Mouse (Mus musculus) midbrain, embryonic 14.5 days (tissue): ENCODE results near the gene Bves. TPM values are rescaled to one million over a fixed set of nuclear protein-coding genes. Genes with fewer than 3 reads are reported as not detected.
"Not testable (repeated sequence)": the region's sequence is repeated elsewhere in the genome, so short reads cannot be mapped to it uniquely, and the experiment has no call there.

Experiments used
- ATAC-seq: fragments of 200-750 bp; cut with Nextera tagmentation; 2 replicates; pipeline ENCODE4 v1.8.0; 2017; ENCODE audit warnings: moderate number of reproducible peaks, moderate library complexity; ENCODE audit not compliant: low FRiP score, low TSS enrichment
- DNase-seq: peaks from one replicate; pipeline ENCODE4 v3.0.0-alpha.2; 2015
- H3K27ac ChIP-seq: fragments of 300-500 bp; sonication (generic); replicated peaks from 2 replicates; pipeline ENCODE4 v1.5.1; 2014; ENCODE audit warnings: mild to moderate bottlenecking, low read depth, low read length, moderate library complexity
- H3K27me3 ChIP-seq: fragments of 300-500 bp; sonication (generic); 2 replicates; pipeline ENCODE4 v1.6.1; 2014; ENCODE audit warnings: low read length, control low read depth, mixed read lengths; ENCODE audit not compliant: control insufficient read depth, insufficient read depth
- H3K36me3 ChIP-seq: fragments of 300-500 bp; sonication (generic); 2 replicates; pipeline ENCODE4 v1.6.1; 2014; ENCODE audit warnings: low read length, control low read depth; ENCODE audit not compliant: control insufficient read depth, insufficient read depth
- H3K4me1 ChIP-seq: fragments of 300-500 bp; sonication (generic); 2 replicates; pipeline ENCODE4 v1.6.1; 2014; ENCODE audit warnings: mild to moderate bottlenecking, antibody characterized with exemption, low read length, control low read depth; ENCODE audit not compliant: control insufficient read depth, insufficient read depth
- H3K4me2 ChIP-seq: fragments of 300-500 bp; sonication (generic); 2 replicates; pipeline ENCODE4 v1.6.1; 2014; ENCODE audit warnings: mild to moderate bottlenecking, low read length, moderate library complexity
- H3K4me3 ChIP-seq: fragments of 300-500 bp; sonication (generic); replicated peaks from 2 replicates; pipeline ENCODE4 v1.5.1; 2014; ENCODE audit warnings: low read depth, low read length
- H3K9ac ChIP-seq: fragments of 300-500 bp; sonication (generic); replicated peaks from 2 replicates; pipeline ENCODE4 v1.6.1; 2014; ENCODE audit warnings: mild to moderate bottlenecking, low read length, moderate library complexity
- H3K9me3 ChIP-seq: fragments of 300-500 bp; sonication (generic); 2 replicates; pipeline ENCODE4 v1.6.1; 2016; ENCODE audit warnings: low read length, control low read depth, mixed read lengths; ENCODE audit not compliant: control insufficient read depth
- WGBS: fragments of 180-500 bp; shearing (Covaris S2); extraction: QIAGEN DNeasy Blood & Tissue Kit; methylation state at CpG from one replicate; pipeline ENCODE4 v1.1.7; 2014; 5-methylcytosine and 5-hydroxymethylcytosine counted together
- polyA plus RNA-seq: library from polyadenylated mRNA; unstranded; fragments of >200 nt; fragmentation: Nextera tagmentation; extraction: Ambion mirVana; gene quantifications from 2 replicates; pipeline ENCODE4 v1.2.1, GENCODE M21; 2014

The Bves gene
- polyA plus RNA-seq, 1 experiment from 2014 or later, result 2.1 TPM

- no peak overlapping the region for H3K9ac ChIP-seq
- H3K27ac ChIP-seq, result no peak overlapping the region
- DNase-seq (no peak), ATAC-seq (0 out of 2 replicates have a peak, but pooled peaks have one; percentile 34)
- peak overlapping the region; percentile 89 for H3K4me2 ChIP-seq
- no peaks in the 10 kb centered on the region for H3K36me3 ChIP-seq
- peaks cover 25% of the 10 kb centered on the region; the same call in 1 of the 2 replicates for H3K27me3 ChIP-seq
- WGBS, result 26% methylated on average over 7 of the region's 7 CpGs
- peak overlapping the region; percentile 61 for H3K4me3 ChIP-seq
- H3K9me3 ChIP-seq, result no peaks in the 10 kb centered on the region
- H3K4me1 ChIP-seq, result no peaks in the 10 kb centered on the region
Measured at GRCm38 (mm10) chr10:45334925-45335324, 647 bp upstream of the Bves start.

DNA sequence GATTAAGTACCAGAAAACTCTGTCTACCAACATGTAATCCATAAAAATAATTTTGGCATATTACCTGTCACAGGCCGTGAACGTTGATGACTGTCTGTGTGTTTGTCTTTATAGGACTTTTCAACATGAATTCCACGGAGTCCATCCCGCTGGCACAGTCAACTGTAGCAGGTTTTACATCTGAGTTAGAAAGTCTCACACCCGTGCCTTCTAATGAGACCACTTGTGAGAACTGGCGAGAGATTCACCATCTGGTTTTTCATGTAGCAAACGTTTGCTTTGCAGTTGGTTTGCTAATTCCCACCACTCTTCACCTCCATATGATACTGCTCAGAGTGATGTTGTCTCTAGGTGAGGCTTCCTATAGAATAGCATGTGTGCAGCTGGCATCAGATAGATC is 3.5 kb downstream of the Bves start:
- H3K36me3 ChIP-seq, result no peaks in the 10 kb centered on the region
- no peak for DNase-seq

GRCm38 (mm10) chr10:45344381-45344780 is 8.8 kb downstream of the Bves start:
- H3K27ac ChIP-seq, result no peak overlapping the region
- H3K36me3 ChIP-seq, result no peaks in the 10 kb centered on the region
- H3K9me3 ChIP-seq, result no peaks in the 10 kb centered on the region
- 88% methylated on average over 4 of the region's 4 CpGs for WGBS
- no peaks in the 10 kb centered on the region for H3K27me3 ChIP-seq
- DNase-seq (no peak), ATAC-seq (no peak)
- no peak overlapping the region for H3K4me3 ChIP-seq
- no peak overlapping the region for H3K9ac ChIP-seq
- no peaks in the 10 kb centered on the region for H3K4me1 ChIP-seq
- H3K4me2 ChIP-seq, result no peak overlapping the region

More for the DNA sequence above, 3.5 kb downstream of the Bves start:
- no peaks in the 10 kb centered on the region for H3K4me1 ChIP-seq
- no peak overlapping the region for H3K27ac ChIP-seq
- no peaks in the 10 kb centered on the region for H3K9me3 ChIP-seq
- H3K4me2 ChIP-seq, result no peak overlapping the region
- WGBS, result 82% methylated on average over 7 of the region's 7 CpGs
- H3K27me3 ChIP-seq, result peaks cover 25% of the 10 kb centered on the region; the same call in 1 of the 2 replicates
- ATAC-seq, result no peak
- no peak overlapping the region for H3K4me3 ChIP-seq
- no peak overlapping the region for H3K9ac ChIP-seq

DNA sequence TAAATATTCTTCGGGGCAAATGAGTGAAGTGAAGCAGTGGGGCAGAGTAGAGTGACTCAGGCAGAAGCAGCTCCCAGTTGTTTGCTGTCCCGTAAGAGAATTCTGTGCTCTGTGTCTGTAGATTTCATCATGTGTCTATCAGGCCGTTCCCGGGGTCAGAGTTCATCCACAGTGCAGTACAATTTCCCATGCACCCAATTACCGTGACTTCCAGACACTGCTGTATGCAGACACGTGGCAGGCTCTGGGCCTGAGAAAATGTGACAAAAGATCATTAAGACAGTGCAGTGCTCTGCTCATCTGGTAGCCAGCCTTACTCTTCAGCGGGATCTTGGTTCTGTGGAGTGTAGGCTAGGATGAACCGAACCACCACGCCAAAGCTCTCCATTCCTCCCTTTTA is 9.6 kb downstream of the Bves start:
- Histone ChIP-seq H3K36me3 (no peaks in the 10 kb centered on the region), H3K4me1 (no peaks in the 10 kb centered on the region), H3K27me3 (no peaks in the 10 kb centered on the region), H3K9me3 (no peaks in the 10 kb centered on the region), H3K9ac (no peak overlapping the region), H3K4me3 (no peak overlapping the region), H3K27ac (no peak overlapping the region), H3K4me2 (no peak overlapping the region)
- 84% methylated on average over 9 of the region's 9 CpGs for WGBS
- DNase-seq (no peak), ATAC-seq (no peak)

DNA sequence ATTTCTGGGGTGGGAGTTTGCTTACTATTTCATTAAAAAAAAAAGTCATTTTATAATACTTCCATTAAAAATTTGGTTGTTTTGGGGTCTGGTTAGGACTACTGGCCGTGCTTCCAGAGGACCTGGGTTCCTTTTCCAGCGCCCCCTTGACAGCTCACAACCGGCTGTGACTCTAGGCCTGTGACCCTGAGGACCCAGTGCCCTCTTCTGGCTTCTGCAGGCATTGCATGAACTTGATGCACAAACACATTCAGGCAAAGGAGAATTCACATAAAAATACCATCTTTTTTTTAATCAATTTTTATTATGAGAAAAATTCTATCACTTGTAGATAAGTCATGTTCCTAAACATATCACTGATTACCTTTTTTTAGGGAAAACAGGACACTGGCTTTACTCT is 12.6 kb downstream of the Bves start:
- H3K27ac ChIP-seq, ATAC-seq, H3K27me3 ChIP-seq, H3K9ac ChIP-seq, H3K9me3 ChIP-seq, H3K4me2 ChIP-seq, H3K36me3 ChIP-seq, DNase-seq, H3K4me1 ChIP-seq, H3K4me3 ChIP-seq: not testable (repeated sequence)
- WGBS, result 83% methylated on average over 3 of the region's 3 CpGs

DNA sequence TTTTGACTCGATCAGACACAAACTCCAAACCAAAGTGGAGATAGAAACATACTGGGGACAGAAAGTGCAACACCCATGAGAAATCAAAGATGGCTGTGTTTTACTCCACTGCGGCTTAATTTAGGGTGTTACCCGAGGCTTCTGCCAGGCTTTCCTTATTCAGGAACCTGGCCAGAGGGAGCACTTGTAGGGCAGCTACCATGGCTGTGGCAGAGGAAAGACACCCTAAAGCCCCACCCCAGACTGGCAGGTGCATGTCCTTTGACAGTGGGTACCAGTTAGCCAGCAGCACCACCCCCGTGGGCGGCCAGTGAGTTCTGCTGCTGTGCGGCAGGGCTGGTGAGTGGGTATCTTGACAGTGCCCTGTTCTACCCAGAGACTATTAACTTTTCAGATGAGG is 20.5 kb downstream of the Bves start:
- ATAC-seq (no peak), DNase-seq (no peak)
- Histone ChIP-seq H3K27me3 (no peaks in the 10 kb centered on the region), H3K4me1 (no peaks in the 10 kb centered on the region), H3K4me2 (no peak overlapping the region), H3K27ac (no peak overlapping the region), H3K4me3 (no peak overlapping the region), H3K9ac (no peak overlapping the region), H3K36me3 (no peaks in the 10 kb centered on the region), H3K9me3 (no peaks in the 10 kb centered on the region)
- WGBS, result 96% methylated on average over 6 of the region's 6 CpGs

DNA sequence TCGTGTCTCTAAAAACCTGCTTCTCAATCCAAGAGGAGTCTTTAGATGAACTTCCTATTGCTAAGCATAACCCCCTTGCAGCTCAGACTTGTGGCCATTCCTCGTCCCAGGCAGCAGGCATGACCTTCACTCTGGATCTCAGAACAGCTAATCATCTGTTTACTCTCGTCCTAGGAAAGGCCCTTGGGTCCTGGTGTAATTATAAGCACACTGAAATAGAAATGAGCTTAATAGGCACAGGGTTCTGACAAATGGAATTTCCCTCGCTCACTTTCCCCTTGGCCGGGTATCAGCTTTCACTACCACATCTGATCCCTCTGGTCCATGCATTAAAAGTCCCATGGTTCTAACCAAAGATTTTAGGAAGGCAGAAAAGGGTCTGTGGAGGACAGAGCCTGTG is 27.8 kb downstream of the Bves start:
- ATAC-seq, result no peak
- Histone ChIP-seq H3K4me1 (no peaks in the 10 kb centered on the region), H3K4me3 (no peak overlapping the region), H3K9ac (no peak overlapping the region), H3K27ac (no peak overlapping the region), H3K27me3 (no peaks in the 10 kb centered on the region), H3K9me3 (no peaks in the 10 kb centered on the region), H3K4me2 (no peak overlapping the region), H3K36me3 (no peaks in the 10 kb centered on the region)
- DNase-seq, result no peak
- 53% methylated on average over 5 of the region's 5 CpGs for WGBS

DNA sequence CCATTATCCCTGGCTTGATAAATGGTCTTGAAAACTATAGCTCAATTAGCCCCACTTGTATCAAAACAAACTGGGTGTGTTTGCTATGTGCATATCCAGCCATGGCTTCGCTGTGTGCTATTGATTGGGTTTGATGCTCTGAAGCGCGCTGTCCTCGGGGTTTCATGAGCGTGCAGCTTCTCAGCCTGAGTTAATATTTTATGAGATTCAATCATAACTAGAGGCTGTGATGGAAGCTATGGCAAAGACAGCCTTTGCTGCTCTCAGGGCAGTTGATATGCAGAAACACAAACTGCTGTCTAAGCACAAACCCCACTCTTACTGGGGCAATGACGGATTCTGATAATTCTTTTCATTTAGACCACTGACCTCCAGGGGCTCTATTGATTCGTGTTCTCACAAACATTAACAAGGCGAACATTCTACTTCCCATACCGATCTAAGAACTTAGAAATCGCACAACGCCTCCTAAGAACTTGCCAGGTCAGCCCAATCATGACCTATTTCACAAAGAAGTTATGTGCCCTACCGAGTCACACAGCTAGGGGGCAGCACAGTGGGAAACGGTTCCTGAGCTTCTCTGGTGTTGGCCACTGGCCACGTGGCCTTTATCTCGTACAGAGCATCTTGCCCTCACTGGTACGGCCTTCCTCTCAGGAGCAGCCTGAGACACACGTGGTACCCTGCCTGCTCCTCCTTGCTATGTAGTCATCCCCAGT is 31.6 kb downstream of the Bves start:
- peak; percentile 43 for DNase-seq
- no peaks in the 10 kb centered on the region for H3K36me3 ChIP-seq
- ATAC-seq, result no peak
- no peak overlapping the region for H3K4me2 ChIP-seq
- no peaks in the 10 kb centered on the region for H3K4me1 ChIP-seq
- H3K4me3 ChIP-seq, result no peak overlapping the region
- H3K27me3 ChIP-seq, result no peaks in the 10 kb centered on the region
- no peak overlapping the region for H3K9ac ChIP-seq
- 0 out of 2 replicates have a peak overlapping the region, but pooled peaks have one; percentile 20 for H3K27ac ChIP-seq
- WGBS, result 74% methylated on average over 17 of the region's 17 CpGs
- H3K9me3 ChIP-seq, result no peaks in the 10 kb centered on the region

GRCm38 (mm10) chr10:45369639-45370038 is 34.1 kb downstream of the Bves start:
- Histone ChIP-seq H3K9me3 (no peaks in the 10 kb centered on the region), H3K4me1 (no peaks in the 10 kb centered on the region), H3K27ac (no peak overlapping the region), H3K36me3 (no peaks in the 10 kb centered on the region), H3K4me2 (no peak overlapping the region), H3K4me3 (no peak overlapping the region), H3K27me3 (no peaks in the 10 kb centered on the region), H3K9ac (no peak overlapping the region)
- WGBS, result 92% methylated on average over 3 of the region's 3 CpGs
- ATAC-seq (no peak), DNase-seq (no peak)
